Mouse (Mus musculus) midbrain, embryonic 12.5 days (tissue): ENCODE data around the gene Snx9. TPM values are rescaled to one million over a fixed set of nuclear protein-coding genes. Genes with fewer than 3 reads are reported as not detected.

Source experiments
- ATAC-seq: fragments of 200-750 bp; cut with Nextera tagmentation; 2 replicates; pipeline ENCODE4 v1.8.0; 2017; ENCODE audit warnings: low read depth, moderate TSS enrichment, moderate library complexity; ENCODE audit not compliant: low FRiP score
- H3K27ac ChIP-seq: fragments of 300-500 bp; sonication (generic); replicated peaks from 2 replicates; pipeline ENCODE4 v1.5.1; 2016; ENCODE audit warnings: mild to moderate bottlenecking
- H3K27me3 ChIP-seq: fragments of 300-500 bp; sonication (generic); 2 replicates; pipeline ENCODE4 v1.6.1; 2016; ENCODE audit warnings: mild to moderate bottlenecking
- H3K36me3 ChIP-seq: fragments of 300-500 bp; sonication (generic); 2 replicates; pipeline ENCODE4 v1.6.1; 2016
- H3K4me1 ChIP-seq: fragments of 300-500 bp; sonication (generic); 2 replicates; pipeline ENCODE4 v1.6.1; 2016
- H3K4me2 ChIP-seq: fragments of 300-500 bp; sonication (generic); replicated peaks from 2 replicates; pipeline ENCODE4 v1.6.1; 2016; ENCODE audit warnings: mild to moderate bottlenecking, moderate library complexity
- H3K4me3 ChIP-seq: fragments of 300-500 bp; sonication (generic); 2 replicates; pipeline ENCODE4 v1.5.1; 2016; ENCODE audit warnings: mild to moderate bottlenecking
- H3K9ac ChIP-seq: fragments of 300-500 bp; sonication (generic); replicated peaks from 2 replicates; pipeline ENCODE4 v1.6.1; 2016; ENCODE audit warnings: mild to moderate bottlenecking, moderate library complexity
- H3K9me3 ChIP-seq: fragments of 300-500 bp; sonication (generic); 2 replicates; pipeline ENCODE4 v1.6.1; 2016; ENCODE audit warnings: mild to moderate bottlenecking
- WGBS: fragments of 180-500 bp; shearing (Covaris S2); methylation state at CpG from one replicate; pipeline ENCODE4 v1.1.7; 2016; 5-methylcytosine and 5-hydroxymethylcytosine counted together
- polyA plus RNA-seq: library from polyadenylated mRNA; unstranded; fragments of >200 nt; fragmentation: Nextera tagmentation; extraction: Ambion mirVana; gene quantifications from 2 replicates; pipeline ENCODE4 v1.2.1, GENCODE M21; 2016

Snx9 gene
- polyA plus RNA-seq, 1 experiment from 2014 or later = 16.3 TPM

DNA sequence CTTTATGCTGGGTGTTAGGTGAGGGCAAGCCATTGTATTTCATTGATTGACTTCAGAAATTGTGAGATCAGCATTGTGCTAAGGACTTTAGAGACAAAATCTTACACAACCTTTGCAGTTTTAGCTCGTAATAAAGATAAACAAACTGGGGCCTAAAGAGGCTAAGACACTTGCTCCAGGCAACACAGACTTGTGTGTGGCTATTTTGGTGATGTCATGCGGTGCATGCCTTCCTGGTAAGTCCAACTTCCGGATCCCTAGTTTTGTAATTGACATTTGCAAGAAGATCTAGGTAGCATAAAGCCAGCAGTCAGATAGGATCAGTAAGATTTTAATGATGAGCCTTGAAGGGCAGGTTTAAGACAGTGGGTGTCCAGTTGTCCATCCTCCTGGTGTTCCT, 101.0 kb downstream of the Snx9 start:
- Histone ChIP-seq H3K9ac (no peak overlapping the region), H3K27me3 (peaks cover 53% of the 10 kb centered on the region), H3K27ac (no peak overlapping the region), H3K4me2 (no peak overlapping the region), H3K9me3 (no peaks in the 10 kb centered on the region), H3K4me1 (peaks cover 11% of the 10 kb centered on the region), H3K4me3 (no peak overlapping the region), H3K36me3 (no peaks in the 10 kb centered on the region)
- ATAC-seq = no peak
- 81% methylated on average over 3 of the region's 3 CpGs for WGBS

DNA sequence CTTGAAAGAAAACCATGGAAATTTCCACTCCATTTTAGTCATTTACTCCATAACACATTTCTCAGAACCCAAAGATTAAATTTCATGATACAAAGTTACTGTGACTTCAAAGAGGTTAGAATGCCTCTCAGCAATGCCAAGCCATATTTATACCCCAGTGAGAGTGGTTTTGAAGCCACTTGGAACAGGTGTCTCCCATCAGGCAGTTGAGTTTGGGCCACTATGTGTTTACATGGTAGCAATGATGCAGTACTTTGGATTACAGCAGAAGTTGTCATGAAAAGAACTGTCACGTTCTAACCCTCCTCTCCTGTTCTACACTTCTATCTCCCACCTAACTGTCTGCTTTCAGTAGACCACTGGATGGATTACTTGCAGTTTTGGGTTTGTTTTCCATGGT, 101.9 kb downstream of the Snx9 start:
- Histone ChIP-seq H3K9ac (no peak overlapping the region), H3K36me3 (no peaks in the 10 kb centered on the region), H3K27ac (no peak overlapping the region), H3K4me2 (no peak overlapping the region), H3K4me1 (peaks cover 11% of the 10 kb centered on the region), H3K4me3 (no peak overlapping the region), H3K9me3 (no peaks in the 10 kb centered on the region), H3K27me3 (peaks cover 51% of the 10 kb centered on the region)
- WGBS = 77% methylated on average over 1 of the region's 1 CpGs
- no peak for ATAC-seq

DNA sequence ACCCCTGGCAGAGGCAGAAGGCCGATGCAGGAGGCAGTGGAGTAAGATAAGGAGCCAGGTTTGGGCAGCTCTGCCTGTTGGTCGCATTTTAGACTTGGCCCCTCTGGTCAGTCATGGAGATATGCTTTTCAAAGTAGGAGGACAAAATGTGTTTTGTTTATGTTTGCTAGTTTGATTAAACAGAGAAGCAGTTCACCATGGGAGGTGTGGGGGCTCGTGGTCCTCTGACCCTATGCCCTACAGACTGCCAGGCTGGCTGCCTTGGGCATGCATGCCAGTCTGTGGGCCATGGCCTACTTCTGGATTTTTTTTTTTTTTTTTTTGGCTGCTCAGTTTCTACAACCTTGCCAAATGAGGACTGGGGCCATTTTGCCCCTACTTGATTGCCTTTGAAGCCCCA, 105.9 kb downstream of the Snx9 start:
- H3K4me2 ChIP-seq = no peak overlapping the region
- no peak for ATAC-seq
- H3K36me3 ChIP-seq = no peaks in the 10 kb centered on the region
- H3K4me1 ChIP-seq = no peaks in the 10 kb centered on the region
- H3K9ac ChIP-seq = no peak overlapping the region
- H3K4me3 ChIP-seq = no peak overlapping the region
- no peak overlapping the region for H3K27ac ChIP-seq
- H3K27me3 ChIP-seq = peaks cover 12% of the 10 kb centered on the region
- no peaks in the 10 kb centered on the region for H3K9me3 ChIP-seq
- 85% methylated on average over 3 of the region's 3 CpGs for WGBS

DNA sequence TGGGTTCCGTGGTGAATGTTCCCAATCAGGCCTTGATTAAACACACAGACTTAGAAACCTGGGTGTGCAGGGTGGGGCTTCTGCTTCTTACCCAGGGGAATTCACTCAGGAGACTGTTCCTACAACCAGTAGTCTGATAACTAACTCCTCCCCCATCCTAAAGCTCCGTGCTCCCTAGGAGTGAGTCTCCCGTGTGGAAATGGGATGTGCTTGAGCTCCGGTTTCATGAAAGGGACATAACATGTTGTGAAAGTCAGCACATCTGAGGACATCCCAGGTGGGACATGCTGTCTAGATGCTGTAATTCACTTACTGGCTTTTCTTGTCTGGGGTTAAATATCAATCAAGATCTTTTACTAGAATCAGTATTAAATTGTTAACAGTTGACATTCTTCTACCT, 111.3 kb downstream of the Snx9 start:
- Histone ChIP-seq H3K36me3 (no peaks in the 10 kb centered on the region), H3K27me3 (no peaks in the 10 kb centered on the region), H3K4me2 (no peak overlapping the region), H3K9me3 (no peaks in the 10 kb centered on the region), H3K27ac (no peak overlapping the region), H3K9ac (no peak overlapping the region), H3K4me1 (no peaks in the 10 kb centered on the region), H3K4me3 (no peak overlapping the region)
- WGBS = 81% methylated on average over 4 of the region's 4 CpGs
- ATAC-seq = no peak

DNA sequence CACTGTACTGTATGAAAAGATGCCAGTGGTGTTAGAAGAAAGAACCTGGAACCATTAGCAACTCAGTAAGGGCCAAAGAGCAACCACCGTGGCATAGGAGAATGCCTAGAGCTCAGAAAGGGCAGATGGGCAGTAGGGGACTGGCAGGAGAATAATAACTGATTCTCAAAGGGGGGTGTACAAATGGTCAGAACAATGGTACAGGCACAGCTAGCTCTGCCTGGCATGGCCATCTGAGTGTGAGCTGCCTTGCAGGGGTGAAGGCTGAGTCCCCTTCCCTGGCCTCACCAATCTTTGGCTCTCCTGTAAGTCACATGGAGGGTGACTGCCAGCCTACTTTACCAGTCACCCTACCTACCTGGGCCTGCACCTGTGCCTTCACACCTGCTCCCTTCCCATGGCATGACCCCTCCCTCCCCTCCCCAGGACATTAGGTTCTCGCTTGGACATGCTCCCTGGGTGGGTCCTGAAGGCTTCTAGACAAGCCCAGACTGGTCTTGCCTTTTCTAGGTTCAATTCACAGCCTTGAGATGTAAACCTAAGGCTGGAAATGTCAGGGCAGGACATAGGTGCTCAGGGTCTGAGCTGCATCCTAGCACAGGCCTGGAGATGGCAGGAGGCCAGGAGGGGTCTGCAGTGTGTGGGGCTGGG, 115.3 kb downstream of the Snx9 start:
- Histone ChIP-seq H3K4me1 (no peaks in the 10 kb centered on the region), H3K36me3 (no peaks in the 10 kb centered on the region), H3K9ac (no peak overlapping the region), H3K4me3 (no peak overlapping the region), H3K9me3 (no peaks in the 10 kb centered on the region), H3K27me3 (0 out of 2 replicates have a peak, but pooled peaks cover 3% of the 10 kb centered on the region), H3K27ac (no peak overlapping the region), H3K4me2 (no peak overlapping the region)
- WGBS = 83% methylated on average over 2 of the region's 2 CpGs
- ATAC-seq = no peak

DNA sequence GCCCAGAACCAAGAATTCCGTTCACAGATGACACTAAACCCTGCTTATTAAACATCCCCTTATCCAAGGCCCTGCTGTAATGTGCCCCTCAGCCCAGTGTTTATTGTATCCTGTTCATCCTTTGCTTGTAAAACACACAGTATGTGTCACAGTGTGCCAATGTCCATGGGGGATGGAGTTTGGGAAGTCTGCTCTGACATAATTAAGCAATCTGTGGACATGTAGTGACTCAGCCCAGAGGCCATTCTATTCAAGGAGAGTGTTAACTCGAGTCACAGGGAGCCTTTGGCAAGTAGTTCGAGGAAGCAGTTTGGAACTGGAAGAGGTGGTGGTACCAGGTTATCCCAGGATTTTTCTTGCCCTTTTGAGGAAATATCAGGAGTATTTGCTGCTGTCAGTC, 116.0 kb downstream of the Snx9 start:
- H3K9ac ChIP-seq = no peak overlapping the region
- no peak overlapping the region for H3K27ac ChIP-seq
- ATAC-seq = no peak
- H3K4me2 ChIP-seq = no peak overlapping the region
- H3K36me3 ChIP-seq = no peaks in the 10 kb centered on the region
- 0 out of 2 replicates have a peak, but pooled peaks cover 3% of the 10 kb centered on the region for H3K27me3 ChIP-seq
- no peak overlapping the region for H3K4me3 ChIP-seq
- WGBS = 71% methylated on average over 3 of the region's 3 CpGs
- H3K4me1 ChIP-seq = no peaks in the 10 kb centered on the region
- H3K9me3 ChIP-seq = no peaks in the 10 kb centered on the region

DNA sequence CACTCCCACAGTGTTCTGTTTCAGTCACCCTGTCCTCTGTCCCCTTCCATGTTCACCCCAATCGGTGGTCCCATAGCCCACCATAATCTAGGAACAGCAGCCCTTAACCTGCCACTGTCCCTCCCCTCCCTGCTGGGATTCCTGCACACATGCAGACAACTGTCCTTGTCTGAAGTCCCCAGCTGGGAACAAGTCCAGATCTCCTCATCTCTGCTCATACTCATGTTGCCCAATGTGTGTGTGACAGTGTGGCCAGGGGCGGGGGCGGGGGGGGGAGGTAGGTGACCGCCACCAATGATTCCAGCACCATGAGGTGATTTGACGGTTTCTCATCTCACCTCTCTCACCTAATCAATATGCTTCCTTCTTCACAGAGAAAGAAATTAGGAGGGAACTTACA, 117.1 kb downstream of the Snx9 start:
- Histone ChIP-seq H3K9ac (no peak overlapping the region), H3K4me1 (no peaks in the 10 kb centered on the region), H3K4me3 (no peak overlapping the region), H3K36me3 (no peaks in the 10 kb centered on the region), H3K9me3 (peaks cover 3% of the 10 kb centered on the region; the same call in 1 of the 2 replicates), H3K27me3 (0 out of 2 replicates have a peak, but pooled peaks cover 3% of the 10 kb centered on the region), H3K27ac (no peak overlapping the region), H3K4me2 (no peak overlapping the region)
- 91% methylated on average over 5 of the region's 5 CpGs for WGBS
- no peak for ATAC-seq

DNA sequence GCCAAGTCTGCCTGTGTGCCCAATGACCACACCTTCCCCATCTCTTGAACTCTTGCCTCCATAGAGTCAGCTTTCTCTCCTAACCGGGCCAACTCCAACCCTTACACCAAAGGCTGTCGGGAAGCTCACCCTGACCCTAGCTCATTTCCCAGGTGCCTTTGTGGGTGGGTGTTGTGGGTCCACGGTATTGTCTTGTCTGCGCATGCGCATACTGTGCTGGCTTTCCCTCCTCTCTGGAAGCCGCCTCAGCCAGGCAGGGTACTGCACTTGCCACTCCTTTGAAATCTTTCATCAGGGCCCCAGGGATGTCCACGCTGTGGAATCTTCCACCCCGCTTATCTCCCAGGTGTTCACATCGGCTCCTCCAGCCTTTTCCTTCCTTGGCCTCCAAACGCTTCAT, 117.5 kb downstream of the Snx9 start:
- peaks cover 3% of the 10 kb centered on the region; the same call in 1 of the 2 replicates for H3K9me3 ChIP-seq
- no peak overlapping the region for H3K9ac ChIP-seq
- 80% methylated on average over 10 of the region's 10 CpGs for WGBS
- H3K36me3 ChIP-seq = no peaks in the 10 kb centered on the region
- 0 out of 2 replicates have a peak, but pooled peaks cover 3% of the 10 kb centered on the region for H3K27me3 ChIP-seq
- ATAC-seq = no peak
- H3K4me2 ChIP-seq = no peak overlapping the region
- no peaks in the 10 kb centered on the region for H3K4me1 ChIP-seq
- no peak overlapping the region for H3K27ac ChIP-seq
- H3K4me3 ChIP-seq = no peak overlapping the region

DNA sequence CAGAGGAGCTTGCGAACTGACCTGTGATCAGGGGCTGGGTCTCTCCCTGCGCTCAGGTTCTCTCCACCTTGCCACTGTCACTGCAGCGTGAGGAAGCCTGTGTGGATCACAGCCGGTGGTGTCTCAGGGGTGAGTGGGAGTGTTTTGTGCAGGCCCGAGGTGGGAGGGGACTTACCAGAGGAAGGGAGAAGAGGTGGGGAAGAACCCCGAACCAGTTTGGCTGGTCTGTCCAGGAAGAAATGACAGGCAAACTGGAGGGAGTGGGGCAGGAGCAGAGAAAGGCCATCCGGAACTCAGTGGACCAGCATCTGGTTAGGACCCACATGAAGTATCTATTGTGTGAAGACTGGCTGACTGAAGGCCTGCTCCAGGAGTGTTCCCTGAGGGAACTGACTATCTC, 118.0 kb downstream of the Snx9 start:
- ATAC-seq = no peak
- 0 out of 2 replicates have a peak, but pooled peaks cover 3% of the 10 kb centered on the region for H3K27me3 ChIP-seq
- no peaks in the 10 kb centered on the region for H3K36me3 ChIP-seq
- no peak overlapping the region for H3K27ac ChIP-seq
- peaks cover 3% of the 10 kb centered on the region; the same call in 1 of the 2 replicates for H3K9me3 ChIP-seq
- no peak overlapping the region for H3K9ac ChIP-seq
- 71% methylated on average over 7 of the region's 7 CpGs for WGBS
- H3K4me2 ChIP-seq = no peak overlapping the region
- no peaks in the 10 kb centered on the region for H3K4me1 ChIP-seq
- H3K4me3 ChIP-seq = no peak overlapping the region

DNA sequence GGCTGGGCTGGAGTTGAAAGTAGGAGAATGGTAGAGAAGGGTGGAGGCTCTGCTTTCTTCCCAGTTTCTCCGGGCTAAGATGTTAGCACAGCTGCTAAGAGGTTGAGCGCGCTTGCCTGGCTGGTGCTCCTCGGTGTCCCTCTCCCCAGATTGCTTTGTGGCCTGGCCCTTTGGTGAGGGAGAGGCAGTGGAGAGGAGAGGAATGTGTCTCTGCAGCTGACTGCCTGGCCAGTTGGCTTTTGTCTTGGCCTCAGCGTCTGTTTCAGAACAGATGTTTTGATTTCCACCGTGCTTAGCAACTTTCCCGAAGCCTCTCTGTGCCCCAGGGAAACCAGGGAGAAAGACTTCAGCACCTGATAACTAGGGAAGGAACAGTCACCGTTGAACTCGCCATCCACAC, 118.7 kb downstream of the Snx9 start:
- WGBS = 72% methylated on average over 9 of the region's 9 CpGs
- H3K27me3 ChIP-seq = 0 out of 2 replicates have a peak, but pooled peaks cover 3% of the 10 kb centered on the region

DNA sequence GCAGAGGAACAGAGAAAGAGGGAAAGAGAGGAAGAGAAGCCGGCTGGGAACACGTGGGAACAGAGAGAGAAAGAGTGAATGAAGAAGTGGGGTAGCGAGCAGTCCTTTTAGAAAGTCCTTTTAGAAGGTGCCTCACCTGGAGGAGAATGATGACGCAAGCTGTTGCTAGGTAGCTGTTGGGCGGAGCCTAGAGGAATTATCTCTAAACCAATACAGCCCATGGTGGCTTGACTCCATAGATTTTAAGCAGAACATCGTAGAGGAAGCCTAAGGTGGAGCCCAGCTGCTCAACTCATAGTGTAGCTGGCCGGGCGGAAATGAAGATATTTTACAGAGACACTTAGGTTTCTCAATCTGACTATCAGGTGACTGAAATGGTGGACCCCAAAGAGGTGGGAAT, 122.6 kb downstream of the Snx9 start:
- Histone ChIP-seq H3K9me3 (peaks cover 3% of the 10 kb centered on the region; the same call in 1 of the 2 replicates), H3K4me3 (no peak overlapping the region), H3K27me3 (0 out of 2 replicates have a peak, but pooled peaks cover 3% of the 10 kb centered on the region), H3K4me2 (no peak overlapping the region), H3K36me3 (no peaks in the 10 kb centered on the region), H3K27ac (no peak overlapping the region), H3K9ac (no peak overlapping the region), H3K4me1 (no peaks in the 10 kb centered on the region; the same call in 1 of the 2 replicates)
- WGBS = 96% methylated on average over 8 of the region's 8 CpGs
- ATAC-seq = no peak

More for the DNA sequence above, 118.7 kb downstream of the Snx9 start:
- Histone ChIP-seq H3K36me3 (no peaks in the 10 kb centered on the region), H3K9ac (no peak overlapping the region), H3K27ac (no peak overlapping the region), H3K4me2 (no peak overlapping the region), H3K4me3 (no peak overlapping the region), H3K4me1 (no peaks in the 10 kb centered on the region), H3K9me3 (peaks cover 3% of the 10 kb centered on the region; the same call in 1 of the 2 replicates)
- ATAC-seq = no peak

DNA sequence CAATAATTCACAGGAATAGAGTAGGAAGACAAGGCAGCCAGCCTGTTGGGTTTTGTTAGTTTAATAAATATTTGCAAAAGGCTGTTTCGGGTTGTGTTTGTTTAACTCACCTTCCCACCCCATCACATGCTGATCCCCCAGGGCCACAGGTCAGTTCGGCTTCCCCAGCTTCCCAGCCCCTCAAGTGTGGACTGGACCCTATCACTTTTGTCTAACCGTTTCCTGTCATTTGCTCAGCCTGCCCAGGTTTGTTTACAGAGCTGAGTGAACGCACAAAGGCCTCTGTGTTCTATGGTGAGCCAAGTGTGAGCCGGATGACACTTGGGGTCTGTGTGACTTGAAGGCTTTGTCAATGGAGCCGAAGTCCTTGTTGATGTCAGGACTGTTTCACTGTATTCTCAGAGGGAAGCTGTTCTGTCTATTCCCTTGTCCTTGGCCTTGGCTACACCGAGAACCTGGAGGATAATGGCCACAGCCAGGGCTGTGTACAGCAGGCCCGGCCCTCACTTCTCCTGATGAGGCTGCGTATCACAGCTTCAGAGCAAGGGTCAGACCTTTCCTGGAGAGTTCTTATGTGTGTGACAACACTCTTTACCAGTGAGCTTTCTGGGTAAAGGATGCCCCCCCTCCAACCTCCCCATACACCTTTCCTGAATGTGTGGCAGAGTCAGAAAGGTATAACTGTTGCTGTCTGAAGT, 124.1 kb downstream of the Snx9 start:
- Histone ChIP-seq H3K9me3 (peaks cover 3% of the 10 kb centered on the region; the same call in 1 of the 2 replicates), H3K4me1 (peaks cover 3% of the 10 kb centered on the region; the same call in 1 of the 2 replicates), H3K9ac (no peak overlapping the region), H3K4me3 (no peak overlapping the region), H3K36me3 (no peaks in the 10 kb centered on the region), H3K27ac (no peak overlapping the region), H3K4me2 (no peak overlapping the region), H3K27me3 (no peaks in the 10 kb centered on the region)
- no peak for ATAC-seq
- 68% methylated on average over 9 of the region's 9 CpGs for WGBS
